Mouse (Mus musculus): ENCODE measurements at regions not wholly inside any gene's neighbourhood (a gene's known extent, or its start where the extent isn't known, plus 50 kb on each side); places are given as distances from the start of the nearest gene placed in this dataset.

GRCm38 (mm10) chr11:20475629-20476028 is 67.4 kb upstream of the Sertad2 start:
- Histone ChIP-seq H3K36me3 (ENCODE audit: control insufficient read depth, insufficient read depth) (no peaks in the 10 kb centered on the region), H3ac (ENCODE audit: control insufficient read depth, insufficient read length) (no peak overlapping the region), H3K4me3 (no peak overlapping the region), H3K27me3 (ENCODE audit: control insufficient read depth, insufficient read depth, insufficient read length) (no peaks in the 10 kb centered on the region), H3K79me2 (ENCODE audit: control insufficient read depth, insufficient read depth) (no peaks in the 10 kb centered on the region), H3K4me2 (ENCODE audit: low read depth) (no peak overlapping the region)
- no peak for TF ChIP-seq MYOG (IDR thresholded peaks at IDR 0.05; ENCODE audit: control insufficient read depth in 1 of 3, insufficient read depth in 1 of 3, insufficient read length in 2 of 3, low read depth in 2 of 3)
- no peak for TF ChIP-seq CEBPB (IDR thresholded peaks at IDR 0.05; ENCODE audit: insufficient read depth, poor library complexity, severe bottlenecking)
- TF ChIP-seq E2F4 (IDR thresholded peaks at IDR 0.05; ENCODE audit: insufficient read depth): no peak
- TF ChIP-seq MYOD1 (IDR thresholded peaks at IDR 0.05; ENCODE audit: control insufficient read depth in 1 of 3, insufficient read length in 2 of 3, low read depth in 2 of 3): no peak
- no peak for TF ChIP-seq POLR2A (IDR thresholded peaks at IDR 0.05; ENCODE audit: insufficient read length, low read depth)
- no peak for TF ChIP-seq MAX (IDR thresholded peaks at IDR 0.05; ENCODE audit: low read depth)
- TF ChIP-seq TCF3 (IDR thresholded peaks at IDR 0.05; ENCODE audit: insufficient read length, low read depth): no peak
- no peak for TF ChIP-seq TCF12 (IDR thresholded peaks at IDR 0.05; ENCODE audit: insufficient read depth, poor library complexity, severe bottlenecking)
- no peak for TF ChIP-seq REST (IDR thresholded peaks at IDR 0.05; ENCODE audit: insufficient read depth, insufficient read length)
- TF ChIP-seq USF1 (IDR thresholded peaks at IDR 0.05; ENCODE audit: low read depth): no peak
- TF ChIP-seq SRF (IDR thresholded peaks at IDR 0.05; ENCODE audit: control insufficient read depth, insufficient read length, low read depth): no peak

GRCm38 (mm10) chr11:20476494-20476893 is 66.6 kb upstream of the Sertad2 start:
- Histone ChIP-seq H3K36me3 (ENCODE audit: control insufficient read depth, insufficient read depth) (no peaks in the 10 kb centered on the region), H3K4me2 (ENCODE audit: low read depth) (peak overlapping the region; percentile 92), H3ac (ENCODE audit: control insufficient read depth, insufficient read length) (no peak overlapping the region), H3K79me2 (ENCODE audit: control insufficient read depth, insufficient read depth) (no peaks in the 10 kb centered on the region), H3K27me3 (ENCODE audit: control insufficient read depth, insufficient read depth, insufficient read length) (no peaks in the 10 kb centered on the region), H3K4me3 (peak overlapping the region; percentile 21)
- TF ChIP-seq MAX (IDR thresholded peaks at IDR 0.05; ENCODE audit: low read depth): no peak
- TF ChIP-seq SRF (IDR thresholded peaks at IDR 0.05; ENCODE audit: control insufficient read depth, insufficient read length, low read depth): no peak
- no peak for TF ChIP-seq TCF3 (IDR thresholded peaks at IDR 0.05; ENCODE audit: insufficient read length, low read depth)
- TF ChIP-seq CEBPB (IDR thresholded peaks at IDR 0.05; ENCODE audit: insufficient read depth, poor library complexity, severe bottlenecking): no peak
- no peak for TF ChIP-seq MYOD1 (IDR thresholded peaks at IDR 0.05; ENCODE audit: control insufficient read depth in 1 of 3, insufficient read length in 2 of 3, low read depth in 2 of 3)
- TF ChIP-seq REST (IDR thresholded peaks at IDR 0.05; ENCODE audit: insufficient read depth, insufficient read length): no peak
- no peak for TF ChIP-seq E2F4 (IDR thresholded peaks at IDR 0.05; ENCODE audit: insufficient read depth)
- no peak for TF ChIP-seq POLR2A (IDR thresholded peaks at IDR 0.05; ENCODE audit: insufficient read length, low read depth)
- TF ChIP-seq POLR2AphosphoS2 (IDR thresholded peaks at IDR 0.05; ENCODE audit: insufficient read length, low read depth): no peak
- TF ChIP-seq TCF12 (IDR thresholded peaks at IDR 0.05; ENCODE audit: insufficient read depth, poor library complexity, severe bottlenecking): no peak
- no peak for TF ChIP-seq MYOG (IDR thresholded peaks at IDR 0.05; ENCODE audit: control insufficient read depth in 1 of 3, insufficient read depth in 1 of 3, insufficient read length in 2 of 3, low read depth in 2 of 3)
- TF ChIP-seq USF1 (IDR thresholded peaks at IDR 0.05; ENCODE audit: low read depth): no peak

- Histone ChIP-seq H3K79me2 (ENCODE audit: control insufficient read depth, insufficient read depth) (no peaks in the 10 kb centered on the region), H3ac (ENCODE audit: control insufficient read depth, insufficient read length) (peak overlapping the region; percentile 13), H3K36me3 (ENCODE audit: control insufficient read depth, insufficient read depth) (no peaks in the 10 kb centered on the region), H3K4me2 (ENCODE audit: low read depth) (peak overlapping the region; percentile 92), H3K27me3 (ENCODE audit: control insufficient read depth, insufficient read depth, insufficient read length) (no peaks in the 10 kb centered on the region), H3K4me3 (peak overlapping the region; percentile 21)
- TF ChIP-seq TCF3 (IDR thresholded peaks at IDR 0.05; ENCODE audit: insufficient read length, low read depth) (no peak), REST (IDR thresholded peaks at IDR 0.05; ENCODE audit: insufficient read depth, insufficient read length) (no peak), MAX (IDR thresholded peaks at IDR 0.05; ENCODE audit: low read depth) (peak; percentile 78), TCF12 (IDR thresholded peaks at IDR 0.05; ENCODE audit: insufficient read depth, poor library complexity, severe bottlenecking) (no peak), MYOD1 (IDR thresholded peaks at IDR 0.05; ENCODE audit: control insufficient read depth in 1 of 3, insufficient read length in 2 of 3, low read depth in 2 of 3) (peak in 2 of 3 experiments; percentile 8), POLR2A (IDR thresholded peaks at IDR 0.05; ENCODE audit: insufficient read length, low read depth) (peak; percentile 56), CEBPB (IDR thresholded peaks at IDR 0.05; ENCODE audit: insufficient read depth, poor library complexity, severe bottlenecking) (no peak; the same call in 1 of the 2 replicates), MYOG (IDR thresholded peaks at IDR 0.05; ENCODE audit: control insufficient read depth in 1 of 3, insufficient read depth in 1 of 3, insufficient read length in 2 of 3, low read depth in 2 of 3) (no peak), USF1 (IDR thresholded peaks at IDR 0.05; ENCODE audit: low read depth) (peak; percentile 88), SRF (IDR thresholded peaks at IDR 0.05; ENCODE audit: control insufficient read depth, insufficient read length, low read depth) (peak; percentile 84), POLR2AphosphoS2 (IDR thresholded peaks at IDR 0.05; ENCODE audit: insufficient read length, low read depth) (peak; percentile 11), E2F4 (IDR thresholded peaks at IDR 0.05; ENCODE audit: insufficient read depth) (no peak)
Measured at GRCm38 (mm10) chr11:20477183-20478037, 65.6 kb upstream of the Sertad2 start.

- Histone ChIP-seq H3K36me3 (ENCODE audit: control insufficient read depth, insufficient read depth) (no peaks in the 10 kb centered on the region), H3ac (ENCODE audit: control insufficient read depth, insufficient read length) (no peak overlapping the region), H3K79me2 (ENCODE audit: control insufficient read depth, insufficient read depth) (no peaks in the 10 kb centered on the region), H3K4me2 (ENCODE audit: low read depth) (no peak overlapping the region), H3K4me3 (no peak overlapping the region), H3K27me3 (ENCODE audit: control insufficient read depth, insufficient read depth, insufficient read length) (no peaks in the 10 kb centered on the region)
- TF ChIP-seq TCF3 (IDR thresholded peaks at IDR 0.05; ENCODE audit: insufficient read length, low read depth): no peak
- no peak for TF ChIP-seq E2F4 (IDR thresholded peaks at IDR 0.05; ENCODE audit: insufficient read depth)
- no peak for TF ChIP-seq USF1 (IDR thresholded peaks at IDR 0.05; ENCODE audit: low read depth)
- TF ChIP-seq POLR2A (IDR thresholded peaks at IDR 0.05; ENCODE audit: insufficient read length, low read depth): no peak
- TF ChIP-seq POLR2AphosphoS2 (IDR thresholded peaks at IDR 0.05; ENCODE audit: insufficient read length, low read depth): no peak
- TF ChIP-seq CEBPB (IDR thresholded peaks at IDR 0.05; ENCODE audit: insufficient read depth, poor library complexity, severe bottlenecking): no peak
- TF ChIP-seq SRF (IDR thresholded peaks at IDR 0.05; ENCODE audit: control insufficient read depth, insufficient read length, low read depth): no peak
Measured at GRCm38 (mm10) chr11:20480632-20481031, 62.4 kb upstream of the Sertad2 start.

Data from myocyte (in vitro differentiated cells).